Mouse (Mus musculus): ENCODE measurements at regions not wholly inside any gene's neighbourhood (a gene's known extent, or its start where the extent isn't known, plus 50 kb on each side); places are given as distances from the start of the nearest gene placed in this dataset.

GRCm38 (mm10) chr1:35715931-35716330, 352.3 kb upstream of the Hs6st1 start:
- in situ Hi-C loops (cut with MboI, MseI) = loop anchor here (5.0 kb wide), 1 partner anchor 1099 kb away; no protein-coding TSS in a partner anchor

- in situ Hi-C loops (cut with MboI, MseI) = loop anchor here (5.0 kb wide), 1 partner anchor 1100 kb away; no protein-coding TSS in a partner anchor
Measured at GRCm38 (mm10) chr1:35717166-35717565, 351.0 kb upstream of the Hs6st1 start.

GRCm38 (mm10) chr1:35717659-35718058, 350.5 kb upstream of the Hs6st1 start:
- in situ Hi-C loops (cut with MboI, MseI) = loop anchor here (5.0 kb wide), 1 partner anchor 1100 kb away; no protein-coding TSS in a partner anchor

DNA sequence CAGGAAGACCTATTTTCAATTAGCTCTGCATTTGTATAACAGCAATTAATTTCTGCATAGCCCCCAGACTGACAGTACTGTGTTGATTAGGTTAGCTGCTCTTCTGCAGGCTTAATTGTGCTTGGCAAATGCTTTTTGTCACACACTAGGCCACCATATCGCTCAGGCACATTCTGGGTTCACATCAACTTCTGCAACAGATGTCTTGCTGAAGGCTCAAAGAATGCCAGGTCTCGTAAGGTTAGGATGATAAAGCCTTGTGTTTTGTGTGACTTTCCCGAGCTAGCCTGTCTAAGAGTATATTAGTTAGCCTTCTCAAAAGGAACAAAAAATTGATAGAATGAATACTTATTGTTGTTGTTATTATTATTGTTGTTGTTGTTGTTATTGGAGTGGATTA, 348.1 kb upstream of the Hs6st1 start:
- in situ Hi-C loops (cut with MboI, MseI) = no loop called here

- in situ Hi-C loops (cut with MboI, MseI) = no loop called here
Measured at GRCm38 (mm10) chr1:35724366-35724900, 343.8 kb upstream of the Hs6st1 start.

GRCm38 (mm10) chr1:35726596-35726995, 341.6 kb upstream of the Hs6st1 start:
- in situ Hi-C loops (cut with MboI, MseI) = no loop called here

- in situ Hi-C loops (cut with MboI, MseI) = no loop called here
Measured at GRCm38 (mm10) chr1:35727310-35727990, 340.8 kb upstream of the Hs6st1 start.

DNA sequence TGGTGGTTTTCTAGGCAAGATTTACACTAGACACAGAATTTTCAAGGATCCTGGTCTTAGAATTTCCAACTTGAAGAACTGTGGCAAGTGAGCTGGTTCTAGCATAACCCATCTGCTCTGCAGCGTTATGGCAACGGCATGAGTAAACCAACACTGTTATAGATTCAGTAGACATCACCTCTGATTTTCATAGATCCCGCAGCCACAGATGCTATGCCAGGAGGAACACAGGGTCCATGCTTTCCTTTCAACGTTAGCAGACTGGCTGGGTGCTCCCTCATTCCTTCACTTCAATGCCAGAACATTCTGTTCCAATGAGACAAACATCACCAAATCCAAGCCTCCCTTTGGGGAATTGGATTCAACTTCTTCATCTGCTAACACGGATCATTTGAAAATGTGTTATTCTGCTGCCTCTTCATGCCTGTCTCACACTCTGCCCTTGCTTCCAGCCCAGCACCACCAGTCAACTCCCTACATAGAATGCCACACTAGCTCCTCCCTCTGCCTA, 338.4 kb upstream of the Hs6st1 start:
- in situ Hi-C loops (cut with MboI, MseI) = no loop called here

DNA sequence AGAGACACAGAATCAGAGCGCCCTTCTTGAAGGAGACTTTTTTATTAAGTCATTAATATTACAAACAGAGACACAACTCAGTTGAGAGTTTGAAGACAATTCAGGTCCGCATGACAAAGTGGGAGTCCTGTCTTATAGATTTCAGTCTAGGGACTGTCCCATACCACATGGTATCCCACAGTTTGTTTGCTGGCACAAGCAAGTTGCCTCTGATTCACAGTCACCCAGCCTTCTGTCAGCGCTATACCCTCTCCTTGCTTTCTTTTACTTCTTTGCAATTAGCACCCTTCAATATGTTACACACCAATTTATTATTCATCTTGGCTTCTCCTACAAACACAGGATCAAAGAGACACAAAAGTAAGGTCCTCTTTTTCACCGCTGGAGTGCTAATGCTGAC, 337.9 kb upstream of the Hs6st1 start:
- in situ Hi-C loops (cut with MboI, MseI) = no loop called here

DNA sequence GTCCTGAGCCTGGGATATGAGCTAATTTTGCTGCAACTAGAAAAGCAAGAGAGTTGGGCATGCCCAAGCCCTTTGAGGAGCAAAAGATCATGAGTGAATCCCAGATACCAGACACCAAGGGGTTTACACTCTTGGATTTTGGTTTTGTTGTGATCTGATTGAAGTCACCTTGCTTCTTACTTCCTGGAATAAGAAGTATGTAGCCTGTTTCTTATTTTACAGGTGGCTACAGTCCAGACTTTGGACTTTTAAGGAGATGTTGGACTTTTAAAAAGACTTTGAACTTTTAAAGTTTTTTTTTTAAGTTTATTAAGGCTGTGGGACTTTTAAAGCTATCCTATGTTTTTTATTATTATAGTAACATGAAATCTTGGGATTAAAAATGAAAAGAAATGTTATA, 332.0 kb upstream of the Hs6st1 start:
- in situ Hi-C loops (cut with MboI, MseI) = no loop called here

DNA sequence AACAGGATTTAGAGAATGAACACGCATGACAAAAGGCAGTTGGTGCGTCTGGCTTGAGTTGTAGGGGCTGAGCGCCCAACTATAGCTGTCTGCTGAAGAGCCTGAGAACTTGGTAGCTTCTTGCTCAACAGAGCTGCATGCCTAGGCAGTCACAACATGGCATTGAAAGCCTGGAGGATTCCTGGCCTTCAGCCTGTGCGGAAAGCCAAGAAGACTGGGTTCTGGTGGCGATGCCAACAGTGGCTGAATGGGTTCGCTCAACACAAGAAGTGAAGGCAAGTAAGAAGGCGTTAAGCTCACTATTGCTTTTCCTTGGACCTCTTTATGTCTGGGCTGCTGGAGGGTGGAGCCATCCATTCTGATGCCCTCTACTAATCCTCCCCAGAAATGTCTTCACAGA, 318.6 kb upstream of the Hs6st1 start:
- in situ Hi-C loops (cut with MboI, MseI) = no loop called here

GRCm38 (mm10) chr1:35750092-35750521, 318.1 kb upstream of the Hs6st1 start:
- in situ Hi-C loops (cut with MboI, MseI) = no loop called here

GRCm38 (mm10) chr1:35752636-35753035, 315.6 kb upstream of the Hs6st1 start:
- in situ Hi-C loops (cut with MboI, MseI) = no loop called here

DNA sequence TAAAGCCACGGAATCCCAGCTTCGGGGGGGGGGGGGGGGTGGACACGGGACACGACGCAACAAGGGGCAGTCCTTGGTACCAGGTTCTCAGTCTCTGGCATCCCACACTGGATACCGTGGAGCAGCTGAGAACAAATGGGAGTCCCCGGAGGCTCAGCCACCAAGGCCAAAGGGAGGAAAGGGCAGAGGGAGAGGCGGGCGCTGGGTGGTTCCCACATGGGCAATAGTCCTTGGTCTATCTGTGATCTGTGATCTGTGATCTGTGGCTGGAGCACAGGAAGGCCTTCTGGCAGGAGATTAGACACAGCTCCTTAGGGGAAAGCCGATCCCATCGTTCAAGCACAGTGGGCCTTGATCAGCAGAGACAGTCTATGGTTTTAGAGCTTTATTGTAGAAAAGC, 314.0 kb upstream of the Hs6st1 start:
- in situ Hi-C loops (cut with MboI, MseI) = no loop called here

GRCm38 (mm10) chr1:35759010-35759409, 309.2 kb upstream of the Hs6st1 start:
- in situ Hi-C loops (cut with MboI, MseI) = no loop called here

DNA sequence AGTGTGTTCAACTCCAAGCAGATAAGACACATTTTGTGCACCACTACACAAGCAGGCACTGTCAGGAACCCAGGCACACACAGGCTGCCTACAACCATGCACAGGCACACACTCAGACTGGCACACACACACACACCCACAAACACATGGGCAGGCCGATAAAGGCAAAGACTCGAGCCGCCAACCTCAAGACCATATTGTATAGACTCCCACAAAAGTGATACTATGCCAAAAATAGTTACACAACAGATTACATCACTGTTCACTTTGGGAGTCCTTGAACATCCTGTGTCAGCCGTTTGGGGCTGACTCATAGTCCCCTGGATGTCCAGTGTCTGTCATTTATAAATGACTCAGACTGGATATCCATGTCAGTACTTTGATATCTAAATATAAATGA, 308.6 kb upstream of the Hs6st1 start:
- in situ Hi-C loops (cut with MboI, MseI) = no loop called here

GRCm38 (mm10) chr1:35763051-35763450, 305.1 kb upstream of the Hs6st1 start:
- in situ Hi-C loops (cut with MboI, MseI) = no loop called here

DNA sequence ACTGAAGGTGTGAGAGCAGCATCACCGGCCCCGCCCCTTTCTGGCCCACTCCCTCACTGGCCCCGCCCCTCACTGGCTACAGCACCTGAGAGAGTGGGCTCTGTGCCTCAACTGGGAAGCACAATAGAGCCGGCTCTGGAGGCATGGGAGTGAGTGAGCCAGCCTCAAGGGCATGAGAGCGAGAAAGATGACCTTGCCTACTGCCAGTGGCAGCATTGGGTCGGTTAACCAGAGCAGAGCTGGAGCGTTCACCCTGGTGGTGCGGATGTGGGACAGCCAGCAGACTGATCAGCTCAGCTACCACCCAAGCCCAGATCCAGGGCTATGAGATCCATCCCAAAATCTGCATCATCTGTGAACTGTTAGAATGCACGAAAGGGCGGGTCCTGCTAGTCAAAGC, 304.7 kb upstream of the Hs6st1 start:
- in situ Hi-C loops (cut with MboI, MseI) = no loop called here

- in situ Hi-C loops (cut with MboI, MseI) = no loop called here
Measured at GRCm38 (mm10) chr1:35764068-35764467, 304.1 kb upstream of the Hs6st1 start.

GRCm38 (mm10) chr1:35765692-35766091, 302.5 kb upstream of the Hs6st1 start:
- in situ Hi-C loops (cut with MboI, MseI) = no loop called here

DNA sequence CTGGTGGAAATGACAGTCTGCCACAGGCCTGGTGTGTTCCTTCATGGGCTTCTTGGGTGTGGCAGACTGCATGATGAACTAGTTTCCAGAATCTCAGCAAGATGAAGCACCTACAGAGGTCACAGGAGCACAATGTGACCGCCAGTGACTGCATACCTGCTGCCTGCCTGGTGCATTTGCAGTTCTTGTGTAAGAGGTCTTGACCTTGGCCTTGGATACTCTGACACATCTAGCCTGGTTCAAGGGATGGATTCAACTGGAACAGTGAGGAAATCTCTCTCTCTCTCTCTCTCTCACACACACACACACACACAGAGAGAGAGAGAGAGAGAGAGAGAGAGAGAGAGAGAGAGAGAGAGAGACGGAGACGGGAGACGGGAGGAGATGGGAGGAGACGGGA, 301.9 kb upstream of the Hs6st1 start:
- in situ Hi-C loops (cut with MboI, MseI) = no loop called here

DNA sequence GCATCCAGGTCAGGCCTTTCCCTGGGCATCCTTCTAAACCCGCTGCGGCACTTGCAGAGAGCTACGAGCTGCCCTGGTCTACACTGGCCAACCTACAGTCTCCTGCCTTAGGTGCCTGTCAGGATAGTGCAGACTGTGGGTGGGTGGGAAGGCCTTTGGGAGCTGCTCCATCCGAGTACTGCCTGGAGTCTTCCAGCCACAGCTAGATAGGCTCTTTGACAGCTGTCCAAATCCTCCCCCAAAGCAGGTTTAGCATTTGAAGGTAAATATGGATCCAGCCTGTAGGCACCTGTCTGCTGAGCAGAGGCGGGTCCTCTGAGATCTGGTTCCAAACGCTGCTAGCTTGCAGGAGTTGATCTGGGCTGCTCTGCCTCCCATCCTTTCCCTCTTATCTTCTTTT, 295.6 kb upstream of the Hs6st1 start:
- in situ Hi-C loops (cut with MboI, MseI) = no loop called here

- in situ Hi-C loops (cut with MboI, MseI) = no loop called here
Measured at GRCm38 (mm10) chr1:35774566-35774965, 293.6 kb upstream of the Hs6st1 start.

All from T-helper 1 cell (primary cell).